Mouse (Mus musculus) myocyte (in vitro differentiated cells): ENCODE results near the gene Camk2d. TPM values are rescaled to one million over a fixed set of nuclear protein-coding genes. Genes with fewer than 3 reads are reported as not detected.

Source experiments
- H3K27me3 ChIP-seq: one replicate; pipeline ENCODE4 v1.6.1; 2011; ENCODE audit not compliant: control insufficient read depth, insufficient read depth, insufficient read length
- H3K36me3 ChIP-seq: one replicate; pipeline ENCODE4 v1.6.1; 2011; ENCODE audit not compliant: control insufficient read depth, insufficient read depth
- H3K4me2 ChIP-seq: one replicate; pipeline ENCODE4 v1.6.1; 2011; ENCODE audit warnings: low read depth, control low read depth
- H3K4me3 ChIP-seq: one replicate; pipeline ENCODE4 v1.5.1; 2011; ENCODE audit warnings: mild to moderate bottlenecking, control low read depth, moderate library complexity
- H3K79me2 ChIP-seq: one replicate; pipeline ENCODE4 v1.6.1; 2011; ENCODE audit not compliant: control insufficient read depth, insufficient read depth
- H3ac ChIP-seq: one replicate; pipeline ENCODE4 v1.6.1; 2011; ENCODE audit not compliant: control insufficient read depth, insufficient read length
- CEBPB ChIP-seq: IDR thresholded peaks from 2 replicates; pipeline ENCODE4 v1.6.1; 2011; ENCODE audit warnings: mild to moderate bottlenecking, moderate library complexity; ENCODE audit not compliant: poor library complexity, insufficient read depth, severe bottlenecking
- E2F4 ChIP-seq: IDR thresholded peaks from one replicate; pipeline ENCODE4 v1.6.1; 2011; ENCODE audit warnings: mild to moderate bottlenecking, control low read depth, moderate library complexity; ENCODE audit not compliant: insufficient read depth
- MAX ChIP-seq: IDR thresholded peaks from one replicate; pipeline ENCODE4 v1.6.1; 2011; ENCODE audit warnings: low read depth, mild to moderate bottlenecking, control low read depth
- MYOD1 ChIP-seq, 3 experiments: IDR thresholded peaks; one replicate each; pipeline ENCODE4 v1.6.1; 2011; ENCODE audit warnings: control low read depth in 2 of 3, low read depth in 2 of 3, mild to moderate bottlenecking in 2 of 3, moderate library complexity in 1 of 3; ENCODE audit not compliant: insufficient read length in 2 of 3, control insufficient read depth in 1 of 3
- MYOG ChIP-seq, 3 experiments: IDR thresholded peaks; one replicate each; pipeline ENCODE4 v1.6.1; 2011; ENCODE audit warnings: control low read depth in 2 of 3, low read depth in 2 of 3, mild to moderate bottlenecking in 2 of 3; ENCODE audit not compliant: insufficient read length in 2 of 3, control insufficient read depth in 1 of 3, insufficient read depth in 1 of 3
- POLR2A ChIP-seq: IDR thresholded peaks from one replicate; pipeline ENCODE4 v1.6.1; 2011; ENCODE audit warnings: low read depth, mild to moderate bottlenecking, control low read depth, moderate library complexity; ENCODE audit not compliant: insufficient read length
- POLR2AphosphoS2 ChIP-seq: IDR thresholded peaks from one replicate; pipeline ENCODE4 v1.6.1; 2011; ENCODE audit warnings: low read depth, control low read depth; ENCODE audit not compliant: insufficient read length
- REST ChIP-seq: IDR thresholded peaks from one replicate; pipeline ENCODE4 v1.6.1; 2011; ENCODE audit warnings: mild to moderate bottlenecking, control low read depth, moderate library complexity; ENCODE audit not compliant: insufficient read depth, insufficient read length
- SRF ChIP-seq: IDR thresholded peaks from one replicate; pipeline ENCODE4 v1.6.1; 2011; ENCODE audit warnings: low read depth; ENCODE audit not compliant: control insufficient read depth, insufficient read length
- TCF12 ChIP-seq: IDR thresholded peaks from one replicate; pipeline ENCODE4 v1.6.1; 2011; ENCODE audit warnings: mild to moderate bottlenecking, control low read depth; ENCODE audit not compliant: poor library complexity, insufficient read depth, severe bottlenecking
- TCF3 ChIP-seq: IDR thresholded peaks from one replicate; pipeline ENCODE4 v1.6.1; 2011; ENCODE audit warnings: low read depth, control low read depth; ENCODE audit not compliant: insufficient read length
- USF1 ChIP-seq: IDR thresholded peaks from one replicate; pipeline ENCODE4 v1.6.1; 2011; ENCODE audit warnings: low read depth, mild to moderate bottlenecking, control low read depth, moderate library complexity
- polyA plus RNA-seq: library from polyadenylated mRNA; unstranded; fragments of >200 nt; fragmentation: generic; extraction: Trizol; gene quantifications from one replicate; pipeline ENCODE4 v1.2.1, GENCODE M21; 2012; ENCODE audit warnings: missing spikeins

The Camk2d gene
- polyA plus RNA-seq, 1 experiment = 22.1 TPM

- Histone ChIP-seq H3K36me3 (no peaks in the 10 kb centered on the region), H3K4me2 (no peak overlapping the region), H3K79me2 (peaks cover 55% of the 10 kb centered on the region), H3K27me3 (no peaks in the 10 kb centered on the region), H3ac (no peak overlapping the region), H3K4me3 (no peak overlapping the region)
- no peak for TF ChIP-seq POLR2AphosphoS2
- TF ChIP-seq REST = no peak
- TF ChIP-seq MAX = no peak
- TF ChIP-seq TCF3 = no peak
- TF ChIP-seq E2F4 = no peak
- TF ChIP-seq MYOG (IDR thresholded peaks at IDR 0.05; ENCODE audit: control insufficient read depth in 1 of 3, insufficient read depth in 1 of 3, insufficient read length in 2 of 3, low read depth in 2 of 3) = no peak
- no peak for TF ChIP-seq POLR2A
- no peak for TF ChIP-seq MYOD1 (IDR thresholded peaks at IDR 0.05; ENCODE audit: control insufficient read depth in 1 of 3, insufficient read length in 2 of 3, low read depth in 2 of 3)
- TF ChIP-seq TCF12 = no peak
- no peak for TF ChIP-seq SRF
- TF ChIP-seq USF1 = no peak
- TF ChIP-seq CEBPB = no peak
These were observed 36.5 kb downstream of the Camk2d start for GRCm38 (mm10) chr3:126632580-126632979.

- TF ChIP-seq USF1 (no peak), E2F4 (no peak), POLR2AphosphoS2 (no peak), MYOD1 (IDR thresholded peaks at IDR 0.05; ENCODE audit: control insufficient read depth in 1 of 3, insufficient read length in 2 of 3, low read depth in 2 of 3) (no peak), MAX (no peak), POLR2A (no peak), CEBPB (no peak)
These were observed 38.1 kb downstream of the Camk2d start for GRCm38 (mm10) chr3:126634171-126634570.

GRCm38 (mm10) chr3:126638259-126638658, 42.2 kb downstream of the Camk2d start:
- Histone ChIP-seq H3K4me2 (no peak overlapping the region), H3K4me3 (no peak overlapping the region), H3K79me2 (peaks cover 42% of the 10 kb centered on the region)

More at GRCm38 (mm10) chr3:126634171-126634570, 38.1 kb downstream of the Camk2d start:
- no peak overlapping the region for H3ac ChIP-seq
- no peaks in the 10 kb centered on the region for H3K36me3 ChIP-seq
- no peak overlapping the region for H3K4me2 ChIP-seq
- peaks cover 43% of the 10 kb centered on the region for H3K79me2 ChIP-seq
- no peak overlapping the region for H3K4me3 ChIP-seq
- no peaks in the 10 kb centered on the region for H3K27me3 ChIP-seq

GRCm38 (mm10) chr3:126639098-126639513, 43.0 kb downstream of the Camk2d start:
- H3K27me3 ChIP-seq = no peaks in the 10 kb centered on the region
- H3K36me3 ChIP-seq = no peaks in the 10 kb centered on the region
- H3K4me3 ChIP-seq = no peak overlapping the region
- H3K79me2 ChIP-seq = peaks cover 38% of the 10 kb centered on the region
- peak overlapping the region; percentile 26 for H3K4me2 ChIP-seq
- TF ChIP-seq MYOG (IDR thresholded peaks at IDR 0.05; ENCODE audit: control insufficient read depth in 1 of 3, insufficient read depth in 1 of 3, insufficient read length in 2 of 3, low read depth in 2 of 3) = no peak
- no peak for TF ChIP-seq MAX
- no peak for TF ChIP-seq SRF
- TF ChIP-seq CEBPB = no peak
- no peak for TF ChIP-seq MYOD1 (IDR thresholded peaks at IDR 0.05; ENCODE audit: control insufficient read depth in 1 of 3, insufficient read length in 2 of 3, low read depth in 2 of 3)
- TF ChIP-seq TCF3 = no peak
- TF ChIP-seq USF1 = no peak
- TF ChIP-seq E2F4 = no peak
- no peak for TF ChIP-seq POLR2AphosphoS2
- no peak for TF ChIP-seq TCF12
- no peak for TF ChIP-seq POLR2A
- TF ChIP-seq REST = no peak
- H3ac ChIP-seq = no peak overlapping the region

More at GRCm38 (mm10) chr3:126638259-126638658, 42.2 kb downstream of the Camk2d start:
- Histone ChIP-seq H3K36me3 (no peaks in the 10 kb centered on the region), H3ac (no peak overlapping the region), H3K27me3 (no peaks in the 10 kb centered on the region)
- TF ChIP-seq TCF12 (no peak), SRF (no peak), CEBPB (no peak), TCF3 (no peak), USF1 (no peak), POLR2AphosphoS2 (no peak), MAX (no peak)
